Mouse (Mus musculus) embryonic facial prominence, embryonic 13.5 days (tissue): ENCODE measurements around the gene Cldn16. TPM values are rescaled to one million over a fixed set of nuclear protein-coding genes. Genes with fewer than 3 reads are reported as not detected.
"Not testable (repeated sequence)": the region's sequence is repeated elsewhere in the genome, so short reads cannot be mapped to it uniquely, and the experiment has no call there.

ENCODE experiments used
- ATAC-seq: fragments of 200-750 bp; cut with Nextera tagmentation; 2 replicates; pipeline ENCODE4 v1.8.0; 2017; ENCODE audit warnings: low read depth; ENCODE audit not compliant: insufficient number of reproducible peaks, insufficient read depth, low FRiP score, low TSS enrichment
- H3K27ac ChIP-seq: fragments of 300-500 bp; sonication (generic); 2 replicates; pipeline ENCODE4 v1.5.1; 2015; ENCODE audit warnings: moderate library complexity, mild to moderate bottlenecking, inconsistent platforms
- H3K27me3 ChIP-seq: fragments of 300-500 bp; sonication (generic); 2 replicates; pipeline ENCODE4 v1.6.1; 2015; ENCODE audit warnings: mild to moderate bottlenecking, inconsistent platforms
- H3K36me3 ChIP-seq: fragments of 300-500 bp; sonication (generic); 2 replicates; pipeline ENCODE4 v1.6.1; 2015; ENCODE audit warnings: mild to moderate bottlenecking, inconsistent platforms
- H3K4me1 ChIP-seq: fragments of 300-500 bp; sonication (generic); 2 replicates; pipeline ENCODE4 v1.6.1; 2015; ENCODE audit warnings: inconsistent platforms
- H3K4me2 ChIP-seq: fragments of 300-500 bp; sonication (generic); 2 replicates; pipeline ENCODE4 v1.6.1; 2015; ENCODE audit warnings: moderate library complexity, mild to moderate bottlenecking, inconsistent platforms
- H3K4me3 ChIP-seq: fragments of 300-500 bp; sonication (generic); 2 replicates; pipeline ENCODE4 v1.5.1; 2015; ENCODE audit warnings: mild to moderate bottlenecking, inconsistent platforms
- H3K9ac ChIP-seq: fragments of 300-500 bp; sonication (generic); 2 replicates; pipeline ENCODE4 v1.6.1; 2015; ENCODE audit warnings: mild to moderate bottlenecking, inconsistent platforms
- H3K9me3 ChIP-seq: fragments of 300-500 bp; sonication (generic); 2 replicates; pipeline ENCODE4 v1.6.1; 2016; ENCODE audit warnings: inconsistent platforms
- WGBS: fragments of 180-500 bp; shearing (Covaris S2); methylation state at CpG from one replicate; pipeline ENCODE4 v1.1.7; 2015; ENCODE audit warnings: mixed read lengths; 5-methylcytosine and 5-hydroxymethylcytosine counted together
- polyA plus RNA-seq: library from polyadenylated mRNA; unstranded; fragments of >200 nt; fragmentation: Nextera tagmentation; extraction: Ambion mirVana; gene quantifications from 2 replicates; pipeline ENCODE4 v1.2.1, GENCODE M21; 2015

The Cldn16 gene
- polyA plus RNA-seq, 1 experiment from 2014 or later, result not detected

GRCm38 (mm10) chr16:26495721-26496120 is 32.8 kb downstream of the Cldn16 start:
- WGBS, result 8% methylated on average over 2 of the region's 2 CpGs
- no peaks in the 10 kb centered on the region for H3K4me1 ChIP-seq
- H3K27ac ChIP-seq, result no peak overlapping the region
- H3K4me2 ChIP-seq, result no peak overlapping the region
- no peaks in the 10 kb centered on the region for H3K27me3 ChIP-seq
- ATAC-seq, result no peak
- H3K36me3 ChIP-seq, result no peaks in the 10 kb centered on the region
- H3K9ac ChIP-seq, result no peak overlapping the region
- no peaks in the 10 kb centered on the region for H3K9me3 ChIP-seq
- no peak overlapping the region for H3K4me3 ChIP-seq

- not testable (repeated sequence) for H3K27me3 ChIP-seq, H3K4me3 ChIP-seq, H3K9me3 ChIP-seq, H3K27ac ChIP-seq, H3K9ac ChIP-seq, H3K36me3 ChIP-seq, ATAC-seq, H3K4me1 ChIP-seq, H3K4me2 ChIP-seq
- 88% methylated on average over 3 of the region's 3 CpGs for WGBS
Observed at GRCm38 (mm10) chr16:26499705-26500104, 36.8 kb downstream of the Cldn16 start.

GRCm38 (mm10) chr16:26500738-26501137 is 37.8 kb downstream of the Cldn16 start:
- Histone ChIP-seq H3K4me1 (no peaks in the 10 kb centered on the region), H3K9ac (no peak overlapping the region), H3K36me3 (no peaks in the 10 kb centered on the region), H3K4me3 (no peak overlapping the region), H3K9me3 (no peaks in the 10 kb centered on the region), H3K27ac (no peak overlapping the region), H3K4me2 (no peak overlapping the region), H3K27me3 (no peaks in the 10 kb centered on the region)
- no peak for ATAC-seq
- WGBS, result 79% methylated on average over 3 of the region's 3 CpGs

- 76% methylated on average over 4 of the region's 4 CpGs for WGBS
- no peaks in the 10 kb centered on the region for H3K27me3 ChIP-seq
- no peak overlapping the region for H3K4me2 ChIP-seq
- no peak overlapping the region for H3K27ac ChIP-seq
- ATAC-seq, result no peak
- no peak overlapping the region for H3K9ac ChIP-seq
- no peak overlapping the region for H3K4me3 ChIP-seq
- H3K9me3 ChIP-seq, result no peaks in the 10 kb centered on the region
- H3K36me3 ChIP-seq, result no peaks in the 10 kb centered on the region
- no peaks in the 10 kb centered on the region for H3K4me1 ChIP-seq
Observed at GRCm38 (mm10) chr16:26504961-26505360, 42.0 kb downstream of the Cldn16 start.

GRCm38 (mm10) chr16:26519596-26519995 is 56.7 kb downstream of the Cldn16 start:
- no peaks in the 10 kb centered on the region for H3K36me3 ChIP-seq
- H3K27ac ChIP-seq, result no peak overlapping the region
- no peaks in the 10 kb centered on the region for H3K9me3 ChIP-seq
- peaks cover 3% of the 10 kb centered on the region; the same call in 1 of the 2 replicates for H3K4me1 ChIP-seq
- no peaks in the 10 kb centered on the region for H3K27me3 ChIP-seq
- H3K4me3 ChIP-seq, result no peak overlapping the region
- H3K4me2 ChIP-seq, result no peak overlapping the region
- WGBS, result 55% methylated on average over 2 of the region's 2 CpGs
- no peak overlapping the region for H3K9ac ChIP-seq
- no peak for ATAC-seq

GRCm38 (mm10) chr16:26525832-26526231 is 62.9 kb downstream of the Cldn16 start:
- no peak for ATAC-seq
- 85% methylated on average over 5 of the region's 5 CpGs for WGBS
- H3K27me3 ChIP-seq, result no peaks in the 10 kb centered on the region

GRCm38 (mm10) chr16:26526669-26527068 is 63.7 kb downstream of the Cldn16 start, which contains the start of gene Tmem207:
Gene Tmem207 (minus strand): TSS chr16:26526769.
- no peak within 1 kb of the TSS for H3K4me3 ChIP-seq
- no peak for ATAC-seq
- WGBS, result 94% methylated on average over 4 of the region's 4 CpGs

More at GRCm38 (mm10) chr16:26525832-26526231, 62.9 kb downstream of the Cldn16 start:
- H3K4me2 ChIP-seq, result no peak overlapping the region
- H3K27ac ChIP-seq, result no peak overlapping the region
- H3K4me1 ChIP-seq, result peaks cover 6% of the 10 kb centered on the region; the same call in 1 of the 2 replicates
- H3K9ac ChIP-seq, result no peak overlapping the region
- H3K9me3 ChIP-seq, result no peaks in the 10 kb centered on the region
- H3K4me3 ChIP-seq, result no peak overlapping the region
- no peaks in the 10 kb centered on the region for H3K36me3 ChIP-seq

GRCm38 (mm10) chr16:26527931-26528666 is 65.2 kb downstream of the Cldn16 start:
- Histone ChIP-seq H3K27me3 (no peaks in the 10 kb centered on the region), H3K4me3 (no peak overlapping the region), H3K9me3 (no peaks in the 10 kb centered on the region), H3K4me1 (peaks cover 6% of the 10 kb centered on the region; the same call in 1 of the 2 replicates), H3K9ac (no peak overlapping the region), H3K27ac (no peak overlapping the region), H3K36me3 (no peaks in the 10 kb centered on the region), H3K4me2 (no peak overlapping the region)
- 72% methylated on average over 10 of the region's 10 CpGs for WGBS
- 0 out of 2 replicates have a peak, but pooled peaks have one; percentile 56 for ATAC-seq

More at GRCm38 (mm10) chr16:26526669-26527068, 63.7 kb downstream of the Cldn16 start, which contains the start of gene Tmem207:
- H3K36me3 ChIP-seq, result no peaks in the 10 kb centered on the region
- no peak within 1 kb of the TSS for H3K9ac ChIP-seq
- peaks cover 6% of the 10 kb centered on the region; the same call in 1 of the 2 replicates for H3K4me1 ChIP-seq
- H3K4me2 ChIP-seq, result no peak within 1 kb of the TSS
- no peaks in the 10 kb centered on the region for H3K9me3 ChIP-seq
- no peak within 1 kb of the TSS for H3K27ac ChIP-seq
- no peaks in the 10 kb centered on the region for H3K27me3 ChIP-seq

- H3K36me3 ChIP-seq, result no peaks in the 10 kb centered on the region
- no peak overlapping the region for H3K9ac ChIP-seq
- H3K4me3 ChIP-seq, result no peak overlapping the region
- H3K4me2 ChIP-seq, result no peak overlapping the region
- 0 out of 2 replicates have a peak, but pooled peaks cover 4% of the 10 kb centered on the region for H3K4me1 ChIP-seq
- H3K27ac ChIP-seq, result no peak overlapping the region
- no peaks in the 10 kb centered on the region for H3K9me3 ChIP-seq
- H3K27me3 ChIP-seq, result no peaks in the 10 kb centered on the region
- WGBS, result 73% methylated on average over 1 of the region's 1 CpGs
- no peak for ATAC-seq
Observed at GRCm38 (mm10) chr16:26530451-26530850, 67.5 kb downstream of the Cldn16 start.

GRCm38 (mm10) chr16:26532287-26532686 is 69.4 kb downstream of the Cldn16 start:
- ATAC-seq, result no peak
- WGBS, result 90% methylated on average over 1 of the region's 1 CpGs
- no peaks in the 10 kb centered on the region for H3K9me3 ChIP-seq
- H3K4me2 ChIP-seq, result no peak overlapping the region
- no peak overlapping the region for H3K27ac ChIP-seq
- H3K36me3 ChIP-seq, result no peaks in the 10 kb centered on the region
- 0 out of 2 replicates have a peak, but pooled peaks cover 4% of the 10 kb centered on the region for H3K4me1 ChIP-seq
- H3K27me3 ChIP-seq, result no peaks in the 10 kb centered on the region
- no peak overlapping the region for H3K9ac ChIP-seq
- no peak overlapping the region for H3K4me3 ChIP-seq
